Mouse (Mus musculus): ENCODE results near the gene Rpl35a. TPM values are rescaled to one million over a fixed set of nuclear protein-coding genes. Genes with fewer than 3 reads are reported as not detected.

Rpl35a gene
- polyA plus RNA-seq, 1 experiment = 225 TPM

DNA sequence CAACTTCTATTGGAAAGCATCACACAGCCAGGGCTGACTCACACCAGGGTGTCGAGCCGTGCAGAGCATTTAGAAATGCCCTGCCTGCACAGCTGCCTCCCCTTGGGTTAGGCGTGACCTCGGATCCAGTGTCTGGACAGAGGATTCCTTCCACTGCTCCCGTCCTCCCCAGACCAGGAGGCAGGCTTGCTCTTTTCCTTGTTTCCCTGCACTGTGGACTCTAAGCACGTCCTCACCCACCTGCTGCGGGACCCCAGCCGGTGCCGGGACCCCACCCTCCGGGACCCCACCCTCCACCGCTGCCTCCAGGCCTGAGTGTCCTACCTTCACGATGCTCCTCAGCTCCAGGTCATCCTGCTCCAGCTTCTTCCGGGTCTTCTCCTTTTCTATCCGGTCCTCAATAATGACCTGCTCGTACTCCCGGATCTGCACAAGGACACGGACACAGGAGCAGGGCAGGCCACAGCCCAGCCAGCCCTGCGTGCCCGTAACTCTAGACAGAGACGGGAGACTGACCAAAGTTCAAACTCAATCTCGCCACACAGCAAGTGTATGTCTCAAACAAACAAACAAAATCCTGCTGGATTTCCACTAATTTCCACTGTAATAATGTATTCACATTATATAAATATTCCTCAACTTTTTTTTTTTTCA, 37.0 kb upstream of the Rpl35a start:
- WGBS = 71% methylated on average over 21 of the region's 21 CpGs
- DNase-seq = no peak
- H3K4me3 ChIP-seq (replicated peaks; ENCODE audit: extremely low read depth, low read depth, low read length) = no peak overlapping the region
- TF ChIP-seq CTCF (IDR thresholded peaks at IDR 0.05; ENCODE audit: insufficient read depth, low read length) (no peak), POLR2A (IDR thresholded peaks at IDR 0.05; ENCODE audit: borderline replicate concordance, extremely low read depth, low read depth, low read length) (no peak)
- no peaks in the 10 kb centered on the region for H3K4me1 ChIP-seq (ENCODE audit: control insufficient read depth, insufficient read depth, low read length)

DNA sequence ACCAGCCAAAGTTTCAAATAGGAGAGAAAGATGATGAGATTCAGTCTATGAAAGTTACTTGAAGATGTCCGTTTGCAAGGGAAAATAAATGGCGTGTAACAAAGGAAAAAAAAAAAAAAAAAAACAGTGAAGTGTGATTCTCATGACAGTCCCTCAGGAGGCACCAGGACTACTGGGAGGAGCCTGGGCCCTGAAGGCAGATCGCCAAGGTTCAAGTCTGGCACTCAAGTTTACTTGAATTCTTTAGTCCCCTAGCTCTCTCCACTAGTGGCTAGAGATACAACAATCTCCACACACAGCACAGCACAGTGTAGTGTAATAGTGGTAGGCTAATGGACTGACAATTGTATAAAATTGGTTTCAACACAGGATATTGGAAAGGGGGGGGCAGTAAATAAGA, 34.9 kb upstream of the Rpl35a start:
- WGBS = 42% methylated on average over 3 of the region's 3 CpGs
- no peak for DNase-seq
- no peaks in the 10 kb centered on the region for H3K4me1 ChIP-seq (ENCODE audit: control insufficient read depth, insufficient read depth, low read length)
- TF ChIP-seq POLR2A (IDR thresholded peaks at IDR 0.05; ENCODE audit: borderline replicate concordance, extremely low read depth, low read depth, low read length) = no peak
- TF ChIP-seq CTCF (IDR thresholded peaks at IDR 0.05; ENCODE audit: insufficient read depth, low read length) = no peak
- no peak overlapping the region for H3K4me3 ChIP-seq (replicated peaks; ENCODE audit: extremely low read depth, low read depth, low read length)

DNA sequence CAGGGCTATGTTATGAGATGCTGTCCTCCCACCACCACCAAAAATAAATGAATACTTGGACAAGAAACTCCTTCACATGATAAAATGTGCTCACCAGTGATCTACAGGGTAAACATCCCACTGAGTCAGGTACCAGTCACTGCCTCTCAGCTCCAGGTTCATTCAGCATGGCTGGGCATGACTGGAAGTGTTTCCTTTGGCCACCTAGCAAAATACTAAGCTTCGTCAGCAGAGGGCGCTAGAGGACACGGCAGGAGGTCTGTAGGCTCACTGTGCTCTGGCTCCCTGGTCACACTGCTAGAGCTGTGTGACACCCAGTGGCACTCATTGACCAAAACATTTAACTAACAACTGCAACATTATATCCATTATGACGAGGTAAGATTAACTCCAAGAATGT, 32.5 kb upstream of the Rpl35a start:
- 3% methylated on average over 4 of the region's 4 CpGs for WGBS
- Histone ChIP-seq H3K4me3 (replicated peaks; ENCODE audit: extremely low read depth, low read depth, low read length) (no peak overlapping the region), H3K4me1 (ENCODE audit: control insufficient read depth, insufficient read depth, low read length) (no peaks in the 10 kb centered on the region)
- TF ChIP-seq POLR2A (IDR thresholded peaks at IDR 0.05; ENCODE audit: borderline replicate concordance, extremely low read depth, low read depth, low read length) (no peak), CTCF (IDR thresholded peaks at IDR 0.05; ENCODE audit: insufficient read depth, low read length) (peak; percentile 100)
- peak; percentile 83 for DNase-seq

DNA sequence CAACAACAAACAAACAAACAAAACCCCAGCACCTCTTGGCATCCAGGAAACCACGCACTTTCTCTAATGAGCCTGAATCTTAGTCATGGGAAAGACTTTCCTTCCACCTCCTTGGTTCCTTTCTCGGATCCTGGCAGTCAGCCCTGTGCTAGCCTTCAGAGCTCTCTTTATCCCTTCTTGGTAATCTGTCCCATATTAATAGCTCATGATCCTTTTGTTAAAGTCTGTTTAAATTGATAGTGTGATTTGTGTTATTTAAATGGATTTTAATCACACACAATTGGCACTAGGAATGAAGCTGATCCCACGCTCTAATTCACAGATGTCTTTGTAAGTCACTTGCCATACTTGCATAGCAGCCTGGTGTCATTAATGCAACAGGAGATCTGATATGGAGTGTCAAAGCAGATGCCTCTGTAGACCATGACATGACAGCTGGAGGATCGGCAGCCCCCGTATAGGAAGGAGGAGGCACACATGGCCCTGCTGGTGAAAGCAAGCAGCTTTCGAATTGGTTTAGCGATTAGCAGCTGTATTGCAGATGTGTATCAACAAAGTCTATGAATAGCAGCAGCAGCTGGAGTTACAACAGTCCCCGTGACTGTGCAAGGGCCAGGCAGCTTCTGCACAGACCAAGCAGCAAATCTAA, 31.7 kb upstream of the Rpl35a start:
- DNase-seq = no peak
- WGBS = 69% methylated on average over 8 of the region's 8 CpGs
- no peaks in the 10 kb centered on the region for H3K4me1 ChIP-seq (ENCODE audit: control insufficient read depth, insufficient read depth, low read length)
- H3K4me3 ChIP-seq (replicated peaks; ENCODE audit: extremely low read depth, low read depth, low read length) = no peak overlapping the region
- TF ChIP-seq CTCF (IDR thresholded peaks at IDR 0.05; ENCODE audit: insufficient read depth, low read length) (no peak), POLR2A (IDR thresholded peaks at IDR 0.05; ENCODE audit: borderline replicate concordance, extremely low read depth, low read depth, low read length) (no peak)

DNA sequence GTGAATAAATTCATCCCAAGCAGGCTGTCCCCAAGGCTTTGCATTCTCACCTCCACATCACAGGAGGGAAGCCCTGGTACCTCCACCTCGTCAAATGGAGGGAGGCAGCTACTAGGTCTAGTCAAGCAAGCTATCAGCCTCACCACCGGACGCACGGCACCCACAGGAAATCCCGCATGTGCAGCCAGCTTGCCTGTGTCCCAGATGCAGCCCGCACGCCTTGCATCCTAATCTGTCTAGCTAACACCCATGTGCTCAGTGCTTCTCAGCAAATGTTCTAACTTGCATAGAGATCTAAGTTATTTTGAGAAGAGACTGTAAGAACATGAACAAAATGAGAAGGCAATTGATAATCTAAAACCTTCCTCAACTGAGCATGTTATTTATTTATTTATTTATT, 29.9 kb upstream of the Rpl35a start:
- Histone ChIP-seq H3K4me1 (ENCODE audit: control insufficient read depth, insufficient read depth, low read length) (no peaks in the 10 kb centered on the region), H3K4me3 (replicated peaks; ENCODE audit: extremely low read depth, low read depth, low read length) (no peak overlapping the region)
- no peak for DNase-seq
- no peak for TF ChIP-seq CTCF (IDR thresholded peaks at IDR 0.05; ENCODE audit: insufficient read depth, low read length)
- TF ChIP-seq POLR2A (IDR thresholded peaks at IDR 0.05; ENCODE audit: borderline replicate concordance, extremely low read depth, low read depth, low read length) = no peak
- WGBS = 77% methylated on average over 7 of the region's 7 CpGs

DNA sequence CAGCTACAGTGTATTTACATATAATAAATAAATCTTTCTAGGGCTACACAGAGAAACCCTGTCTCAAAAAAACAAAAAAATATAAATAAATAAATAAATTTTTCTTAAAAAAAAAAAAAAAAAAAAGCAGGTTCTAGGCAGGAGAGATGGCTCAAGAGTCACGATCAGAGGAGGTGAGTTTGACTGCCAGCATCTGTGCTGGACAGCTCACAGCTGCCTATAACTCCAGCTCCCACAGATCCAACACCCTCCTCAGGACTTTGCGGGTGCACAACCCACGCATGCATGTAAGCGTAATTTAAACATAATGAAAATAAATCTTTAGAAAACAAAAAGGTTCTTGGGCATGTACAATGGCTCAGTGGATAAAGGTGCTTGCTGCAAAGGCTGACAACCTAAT, 20.2 kb upstream of the Rpl35a start:
- Histone ChIP-seq H3K4me3 (replicated peaks; ENCODE audit: extremely low read depth, low read depth, low read length) (no peak overlapping the region), H3K4me1 (ENCODE audit: control insufficient read depth, insufficient read depth, low read length) (no peaks in the 10 kb centered on the region)
- DNase-seq = no peak
- no peak for TF ChIP-seq CTCF (IDR thresholded peaks at IDR 0.05; ENCODE audit: insufficient read depth, low read length)
- no peak for TF ChIP-seq POLR2A (IDR thresholded peaks at IDR 0.05; ENCODE audit: borderline replicate concordance, extremely low read depth, low read depth, low read length)
- WGBS = 66% methylated on average over 4 of the region's 4 CpGs

DNA sequence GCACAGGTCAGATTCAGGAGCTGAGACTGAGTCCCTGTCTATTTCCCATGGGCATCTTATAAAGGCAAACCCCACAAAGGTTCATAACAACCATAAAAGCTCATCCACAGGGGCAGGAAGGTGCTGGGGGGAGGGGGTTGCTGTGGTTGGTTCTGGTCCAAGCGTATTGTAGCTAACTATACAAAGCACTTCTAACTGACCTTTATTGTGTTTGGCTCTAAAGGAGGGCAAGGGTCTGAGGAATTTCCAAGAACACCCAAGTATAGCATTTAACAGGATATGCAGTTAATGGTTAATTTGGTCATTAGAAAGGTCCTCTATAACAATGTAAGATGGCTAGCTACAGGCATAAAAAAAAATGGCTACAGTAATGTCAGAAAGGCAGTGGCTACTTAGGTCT, 13.6 kb upstream of the Rpl35a start:
- no peak for DNase-seq
- Histone ChIP-seq H3K4me1 (ENCODE audit: control insufficient read depth, insufficient read depth, low read length) (no peaks in the 10 kb centered on the region), H3K4me3 (replicated peaks; ENCODE audit: extremely low read depth, low read depth, low read length) (no peak overlapping the region)
- TF ChIP-seq CTCF (IDR thresholded peaks at IDR 0.05; ENCODE audit: insufficient read depth, low read length) = no peak
- TF ChIP-seq POLR2A (IDR thresholded peaks at IDR 0.05; ENCODE audit: borderline replicate concordance, extremely low read depth, low read depth, low read length) = no peak
- 74% methylated on average over 1 of the region's 1 CpGs for WGBS

DNA sequence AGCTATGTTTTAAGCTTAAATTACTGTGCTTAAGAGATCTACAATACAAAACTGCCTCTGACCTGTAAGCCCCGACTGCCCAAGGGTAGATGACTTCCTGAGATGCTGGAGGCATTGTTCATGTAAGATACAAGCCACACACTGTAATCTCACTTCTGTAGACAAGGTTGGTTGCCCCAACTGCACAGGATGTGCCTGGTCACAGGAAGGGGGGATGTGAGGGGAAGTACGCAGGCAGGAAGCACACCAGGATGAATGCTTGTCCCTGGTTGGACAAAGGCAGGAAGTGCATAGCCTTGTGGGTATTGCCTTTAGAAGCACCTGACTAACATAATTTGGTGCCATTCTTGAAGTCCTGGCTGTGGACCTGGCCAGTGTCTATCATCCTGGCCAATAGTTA, 13.0 kb upstream of the Rpl35a start:
- no peak for DNase-seq
- TF ChIP-seq CTCF (IDR thresholded peaks at IDR 0.05; ENCODE audit: insufficient read depth, low read length) = no peak
- TF ChIP-seq POLR2A (IDR thresholded peaks at IDR 0.05; ENCODE audit: borderline replicate concordance, extremely low read depth, low read depth, low read length) = no peak
- 40% methylated on average over 2 of the region's 2 CpGs for WGBS
- Histone ChIP-seq H3K4me3 (replicated peaks; ENCODE audit: extremely low read depth, low read depth, low read length) (no peak overlapping the region), H3K4me1 (ENCODE audit: control insufficient read depth, insufficient read depth, low read length) (no peaks in the 10 kb centered on the region)

DNA sequence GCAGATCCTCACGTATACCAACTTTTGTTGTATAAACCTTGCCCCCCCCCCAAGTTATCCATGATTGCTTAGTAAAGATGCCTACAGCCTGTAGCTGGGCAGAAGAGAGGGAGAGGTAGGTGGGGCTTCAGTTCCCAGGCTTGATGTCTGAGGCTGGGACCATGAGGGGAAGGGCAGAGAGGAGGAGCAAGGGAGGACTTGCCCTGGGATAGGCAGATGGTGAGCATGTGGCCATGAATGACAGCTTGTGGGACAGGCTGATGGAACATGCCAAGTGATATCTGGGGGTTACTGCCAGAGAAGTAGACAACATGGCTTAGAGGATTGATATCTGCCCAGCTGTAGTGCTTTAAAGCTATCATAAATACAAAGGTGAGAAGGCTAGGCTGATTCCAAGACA, 8.2 kb upstream of the Rpl35a start:
- Histone ChIP-seq H3K4me3 (replicated peaks; ENCODE audit: extremely low read depth, low read depth, low read length) (no peak overlapping the region), H3K4me1 (ENCODE audit: control insufficient read depth, insufficient read depth, low read length) (no peaks in the 10 kb centered on the region)
- 89% methylated on average over 1 of the region's 1 CpGs for WGBS
- TF ChIP-seq CTCF (IDR thresholded peaks at IDR 0.05; ENCODE audit: insufficient read depth, low read length) (no peak), POLR2A (IDR thresholded peaks at IDR 0.05; ENCODE audit: borderline replicate concordance, extremely low read depth, low read depth, low read length) (no peak)
- no peak for DNase-seq

DNA sequence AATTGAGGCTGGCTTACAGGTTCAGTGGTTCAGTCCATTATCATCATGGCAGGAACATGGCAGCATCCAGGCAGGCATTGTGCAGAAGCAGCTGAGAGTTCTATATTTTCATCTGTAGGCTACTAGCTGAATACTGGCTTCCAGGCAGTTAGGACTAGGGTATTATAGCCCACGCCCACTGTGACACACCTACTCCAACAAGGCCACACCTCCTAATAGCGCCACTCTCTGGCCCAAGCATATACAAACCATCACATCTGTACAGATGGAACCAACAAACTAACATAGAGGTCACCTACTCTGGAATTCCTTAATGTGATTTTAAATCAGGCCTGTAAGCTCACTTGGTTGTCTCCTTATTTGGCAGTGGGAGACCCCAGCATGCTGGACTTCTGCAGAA, 7.6 kb upstream of the Rpl35a start:
- Histone ChIP-seq H3K4me1 (ENCODE audit: control insufficient read depth, insufficient read depth, low read length) (no peaks in the 10 kb centered on the region), H3K4me3 (replicated peaks; ENCODE audit: extremely low read depth, low read depth, low read length) (no peak overlapping the region)
- DNase-seq = no peak
- WGBS = 67% methylated on average over 2 of the region's 2 CpGs
- TF ChIP-seq POLR2A (IDR thresholded peaks at IDR 0.05; ENCODE audit: borderline replicate concordance, extremely low read depth, low read depth, low read length) = no peak
- no peak for TF ChIP-seq CTCF (IDR thresholded peaks at IDR 0.05; ENCODE audit: insufficient read depth, low read length)
